In genomic region chr5:21608311-21609304, GRCm38 (mm10) we compare ENCODE assay signal across 9 mouse cellular contexts. TPM values are rescaled to one million over a fixed set of nuclear protein-coding genes. Genes with fewer than 3 reads are reported as not detected.
DNase-seq lines count a peak whose midpoint lies in the region; ATAC-seq and TF ChIP-seq lines count a peak whose summit lies in the region.
"Had no signal": no experiment of that assay in that cellular context is flagged by ENCODE, and none has a peak within 500 bp of the region (broad histone marks: within the 10 kb centered on the region; RNA-seq: fewer than 3 reads in every experiment).

No protein-coding gene starts in this region.

- no peak for TF ChIP-seq CTCF in heart, adult 2 months (IDR thresholded peaks at IDR 0.05)
- TF ChIP-seq CTCF in gastrocnemius, adult 2 months (IDR thresholded peaks at IDR 0.05): no peak

- H3K27me3 ChIP-seq in heart, adult 2 months (ENCODE audit: control insufficient read depth, insufficient read depth, low read length): no peaks in the 10 kb centered on the region
- H3K27me3 ChIP-seq in liver, embryonic 12.5 days (replicated peaks): no peaks in the 10 kb centered on the region

- H3K79me2 ChIP-seq in heart, adult 2 months (replicated peaks; ENCODE audit: control insufficient read depth, insufficient read depth, low read length): no peaks in the 10 kb centered on the region

- DNase-seq in heart, adult 11 months: peak; percentile 91
- DNase-seq in heart, adult 2 months: no peak
- DNase-seq in cerebellum, adult 11 months: peak; percentile 21
- DNase-seq in gastrocnemius, adult 2 months: peak; percentile 43
- peak; percentile 9 for DNase-seq in left cerebral cortex, postnatal 4 days
- no peak for DNase-seq in urinary bladder, postnatal 14 days (ENCODE audit: low spot score)
- DNase-seq in kidney, postnatal 10 days: no peak

- no peak for ATAC-seq in liver, embryonic 12.5 days

- H3K4me1 ChIP-seq in heart, adult 2 months (ENCODE audit: control insufficient read depth, insufficient read depth, low read length): no peaks in the 10 kb centered on the region
- no peaks in the 10 kb centered on the region for H3K4me1 ChIP-seq in liver, embryonic 12.5 days
- H3K4me1 ChIP-seq: megakaryocyte, embryonic 14.5 days had no signal

- no peak for TF ChIP-seq POLR2A in heart, adult 2 months (IDR thresholded peaks at IDR 0.05; ENCODE audit: insufficient read depth, low read depth, low read length)

- no peaks in the 10 kb centered on the region for H3K36me3 ChIP-seq in heart, adult 2 months (ENCODE audit: control insufficient read depth, insufficient read depth, low read length)
- no peaks in the 10 kb centered on the region for H3K36me3 ChIP-seq in liver, embryonic 12.5 days

- WGBS in heart, adult 2 months: 61% methylated on average over 12 of the region's 12 CpGs
- 68% methylated on average over 12 of the region's 12 CpGs for WGBS in liver, embryonic 12.5 days (ENCODE audit: insufficient replicate concordance)

- TF ChIP-seq EP300 in heart, adult 2 months (IDR thresholded peaks at IDR 0.05; ENCODE audit: insufficient read depth, low read depth, low read length): no peak

- no peak overlapping the region for H3K4me3 ChIP-seq in heart, adult 2 months
- no peak overlapping the region for H3K4me3 ChIP-seq in gastrocnemius, adult 2 months
- H3K4me3 ChIP-seq in liver, embryonic 12.5 days: no peak overlapping the region
- H3K4me3 ChIP-seq: megakaryocyte, embryonic 14.5 days had no signal

- no peak overlapping the region for H3K27ac ChIP-seq in heart, adult 2 months
- H3K27ac ChIP-seq in gastrocnemius, adult 2 months: peak overlapping the region; percentile 56
- no peak overlapping the region for H3K27ac ChIP-seq in liver, embryonic 12.5 days

- H3K9ac ChIP-seq in heart, adult 2 months (ENCODE audit: low read depth, low read length): no peak overlapping the region
- no peak overlapping the region for H3K9ac ChIP-seq in liver, embryonic 12.5 days

- intact Hi-C loops in heart, adult 2 months (cut with DNase I): no loop called here
- intact Hi-C loops in gastrocnemius, adult 2 months (cut with DNase I): no loop called here
- intact Hi-C loops in left cerebral cortex, postnatal 4 days (cut with DNase I): no loop called here

- H3K4me2 ChIP-seq in liver, embryonic 12.5 days: no peak overlapping the region

- H3K9me3 ChIP-seq in liver, embryonic 12.5 days (replicated peaks): no peaks in the 10 kb centered on the region

RNA-seq across cellular contexts. Expression of gene Fbxl13, which starts 36.8 kb away (rescaled TPM):
- not detected for total RNA-seq in heart, adult 2 months (2021)
- polyA plus RNA-seq in heart, adult 2 months (2012; rRNA removed): 0.35 and 0.47 TPM in 2 replicates
- under 1 TPM in 1 of 2 experiments, not detected in 1; 0.13 TPM for total RNA-seq in gastrocnemius, adult 2 months (2021)
- total RNA-seq in left cerebral cortex, postnatal 4 days (2021): under 1 TPM; 0.26 to 0.36 TPM
- polyA plus RNA-seq in liver, embryonic 12.5 days (2016; fragmentation: Nextera tagmentation; extraction: Ambion mirVana): 0.06 and 0.23 TPM in 2 replicates

RNA-seq across cellular contexts. Expression of gene Armc10, which starts 37.0 kb away (rescaled TPM):
- 1 to 10 TPM; 8.0 to 9.4 TPM for total RNA-seq in heart, adult 2 months (2021)
- polyA plus RNA-seq in heart, adult 2 months (2012; rRNA removed): 10.8 and 12.2 TPM in 2 replicates
- total RNA-seq in gastrocnemius, adult 2 months (2021): 1 to 10 TPM; 3.5 to 4.1 TPM
- total RNA-seq in left cerebral cortex, postnatal 4 days (2021): 10 to 100 TPM; 48.4 to 58.1 TPM
- 10.6 and 11.8 TPM in 2 replicates for polyA plus RNA-seq in liver, embryonic 12.5 days (2016; fragmentation: Nextera tagmentation; extraction: Ambion mirVana)

Comparison
In these comparisons a context has a peak if more than half of its experiments do, and no peak if none do; other contexts are left out.
1. DNase-seq: peak in heart, adult 11 months (single experiment), cerebellum, adult 11 months (single experiment), gastrocnemius, adult 2 months (single experiment) and left cerebral cortex, postnatal 4 days (single experiment); none in heart, adult 2 months (0 of 2), urinary bladder, postnatal 14 days (single experiment) and kidney, postnatal 10 days (single experiment).
2. RNA of gene Armc10, which starts 37.0 kb away (total RNA-seq): 48.4 to 58.1 TPM in left cerebral cortex, postnatal 4 days; 8.0 to 9.4 TPM in heart, adult 2 months and 3.5 to 4.1 TPM in gastrocnemius, adult 2 months; every median in the first group is over 4 times any median in the second.